ENCODE assay signal across 1 mouse cellular context in the genomic region with DNA sequence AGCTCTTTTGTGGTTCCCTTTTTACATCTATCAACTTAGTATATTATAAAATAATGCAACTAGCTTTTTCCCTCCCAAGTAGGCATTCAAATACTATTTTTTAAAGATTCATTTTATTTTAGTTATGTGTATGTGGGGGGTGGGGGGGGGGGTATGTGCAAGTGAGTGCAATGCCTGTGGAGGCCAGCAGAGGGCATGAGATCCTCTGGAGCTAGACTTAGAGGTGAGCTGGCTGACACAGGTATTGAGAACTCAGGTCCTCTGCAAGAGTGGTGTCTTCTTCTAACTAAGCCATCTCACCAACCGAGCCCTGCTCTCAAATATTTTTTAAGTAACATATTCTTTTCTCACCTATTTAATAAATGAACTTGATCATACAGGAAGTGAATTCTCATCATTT.
TF ChIP-seq lines count a peak whose summit lies in the region.

No protein-coding gene starts in this region.

TF ChIP-seq in MEL, 35 proteins besides CTCF, POLR2A, EP300 and RAD21:
- TF ChIP-seq SIN3A (IDR thresholded peaks at IDR 0.05; ENCODE audit: low read length) (no peak), SMC3 (IDR thresholded peaks at IDR 0.05; ENCODE audit: low read depth, low read length) (0 out of 2 replicates have a peak, but pooled peaks have one; percentile 18)
